Mouse (Mus musculus) kidney, adult 11 months (tissue): ENCODE data around the gene Rab14.

Experiments
- DNase-seq: peaks from one replicate; pipeline ENCODE4 v3.0.0; 2022

Gene Rab14

DNA sequence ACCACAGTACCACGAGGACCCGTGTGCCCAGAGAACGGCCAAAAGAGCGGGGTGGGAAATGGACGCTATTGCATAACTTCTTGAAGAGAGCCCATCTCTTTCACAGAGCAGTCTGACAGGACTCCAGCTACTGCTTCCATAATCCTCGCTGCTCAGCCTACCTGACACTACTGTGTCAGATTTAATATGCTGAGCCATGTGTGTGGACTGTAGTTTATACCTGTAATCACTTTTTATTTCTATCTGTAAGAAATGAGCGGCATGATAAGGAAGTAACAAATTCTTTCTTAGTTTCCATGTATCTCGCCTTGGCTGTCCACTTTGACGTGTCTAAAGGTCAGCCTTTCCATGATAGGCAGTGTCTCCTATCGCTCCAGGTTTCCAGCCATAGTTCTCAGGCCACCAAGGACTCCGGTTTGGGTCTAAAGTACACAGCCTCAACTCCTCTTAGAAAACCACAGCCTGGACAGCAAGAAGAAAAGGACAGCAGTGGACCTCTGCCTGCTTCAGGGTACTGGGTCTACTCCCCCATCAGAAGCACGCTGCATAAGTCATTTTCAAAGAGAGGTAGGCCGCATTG is 49.5 kb downstream of the Rab14 start:
- DNase-seq: no peak

DNA sequence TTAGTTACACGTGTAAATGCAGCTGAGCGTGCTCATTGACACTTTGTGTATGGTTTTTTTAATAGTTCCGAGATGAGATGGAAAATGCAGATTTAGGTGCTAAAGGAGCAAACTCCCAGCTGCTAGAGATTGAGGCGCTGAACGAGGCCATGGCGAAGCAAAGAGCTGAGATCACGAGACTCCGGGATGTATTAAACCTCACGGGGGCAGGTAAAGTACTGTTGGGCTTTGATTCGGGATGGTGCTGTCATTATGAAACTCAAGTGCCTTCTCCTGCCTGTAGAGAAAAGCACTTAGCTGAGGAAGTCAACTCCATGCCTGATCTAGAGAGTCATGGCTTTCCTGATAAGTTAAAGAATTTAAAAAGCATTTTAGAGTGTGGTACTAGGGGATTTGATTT is 52.1 kb downstream of the Rab14 start:
- no peak for DNase-seq

DNA sequence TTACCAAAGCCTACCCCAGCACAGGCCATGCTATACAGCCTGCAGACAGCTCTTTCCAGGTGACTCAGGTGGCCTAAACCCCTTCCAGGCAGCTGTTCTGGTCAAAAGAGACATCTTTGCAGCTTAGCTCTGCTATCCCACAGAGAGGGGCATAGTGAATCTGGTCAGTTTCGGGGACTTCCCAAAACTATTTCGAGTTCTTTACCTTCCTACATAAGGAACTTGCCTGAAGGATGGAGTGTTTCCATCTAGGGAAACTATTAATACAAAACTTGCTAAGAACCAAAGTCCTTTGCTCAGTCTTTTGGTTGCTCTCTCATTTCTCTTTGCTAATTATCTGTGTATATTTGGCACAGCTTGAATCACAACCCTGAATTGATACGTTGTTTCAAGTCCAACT is 59.2 kb downstream of the Rab14 start:
- no peak for DNase-seq

DNA sequence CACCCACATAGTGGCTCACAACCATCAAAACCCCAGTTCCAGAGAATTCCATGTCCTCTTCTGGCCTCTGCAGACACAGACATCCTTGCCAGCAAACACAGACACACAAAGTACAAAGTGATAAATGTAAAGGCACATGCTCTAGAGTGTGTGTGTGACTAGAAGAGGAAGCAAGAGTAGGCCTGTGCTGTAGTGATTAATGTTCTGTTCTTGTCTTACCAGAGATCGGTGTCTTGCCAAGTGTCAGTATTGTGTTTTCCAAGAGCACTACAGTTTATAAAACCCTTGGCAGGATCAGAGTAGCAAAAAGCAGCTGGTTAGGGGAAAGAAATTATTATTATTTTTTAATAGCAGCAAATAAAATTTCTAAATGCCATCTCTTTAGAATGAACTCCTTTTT is 62.3 kb downstream of the Rab14 start:
- DNase-seq: no peak

DNA sequence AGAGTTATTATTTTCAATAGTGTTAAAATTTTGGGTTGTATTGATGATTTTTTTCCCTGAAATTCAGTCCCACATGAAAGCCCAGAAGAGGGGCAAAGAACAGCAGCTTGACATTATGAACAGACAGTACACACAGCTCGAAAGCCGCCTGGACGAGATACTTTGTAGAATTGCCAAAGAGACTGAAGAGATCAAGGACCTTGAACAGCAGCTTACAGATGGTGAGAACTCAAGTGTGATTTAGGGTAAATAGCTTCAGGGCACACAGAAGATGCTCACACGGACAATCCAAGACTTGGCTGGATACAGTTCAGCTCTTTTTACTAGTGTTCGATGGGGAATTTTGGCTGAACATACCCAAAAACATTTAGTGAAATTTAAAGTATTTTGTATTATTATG is 67.0 kb downstream of the Rab14 start:
- no peak for DNase-seq

DNA sequence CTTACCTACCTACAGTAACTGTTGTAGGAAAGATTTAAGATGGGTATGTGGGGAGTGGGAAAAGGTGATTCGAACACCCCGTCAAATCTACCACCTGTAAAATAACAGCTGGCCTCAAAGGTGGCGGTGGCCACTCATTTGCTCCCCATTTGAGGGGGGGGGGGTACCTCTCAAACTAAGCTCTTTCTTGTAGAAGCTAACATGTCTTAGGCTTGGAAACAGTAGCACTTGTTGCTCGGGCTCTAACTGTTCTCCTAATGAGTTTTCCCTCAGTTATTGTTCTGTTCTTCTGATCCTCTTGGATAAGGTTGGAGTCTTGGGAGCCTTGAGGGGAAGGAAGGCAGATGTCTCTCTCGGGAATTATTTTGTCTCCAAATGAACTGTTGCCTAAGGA is 68.3 kb downstream of the Rab14 start:
- no peak for DNase-seq

DNA sequence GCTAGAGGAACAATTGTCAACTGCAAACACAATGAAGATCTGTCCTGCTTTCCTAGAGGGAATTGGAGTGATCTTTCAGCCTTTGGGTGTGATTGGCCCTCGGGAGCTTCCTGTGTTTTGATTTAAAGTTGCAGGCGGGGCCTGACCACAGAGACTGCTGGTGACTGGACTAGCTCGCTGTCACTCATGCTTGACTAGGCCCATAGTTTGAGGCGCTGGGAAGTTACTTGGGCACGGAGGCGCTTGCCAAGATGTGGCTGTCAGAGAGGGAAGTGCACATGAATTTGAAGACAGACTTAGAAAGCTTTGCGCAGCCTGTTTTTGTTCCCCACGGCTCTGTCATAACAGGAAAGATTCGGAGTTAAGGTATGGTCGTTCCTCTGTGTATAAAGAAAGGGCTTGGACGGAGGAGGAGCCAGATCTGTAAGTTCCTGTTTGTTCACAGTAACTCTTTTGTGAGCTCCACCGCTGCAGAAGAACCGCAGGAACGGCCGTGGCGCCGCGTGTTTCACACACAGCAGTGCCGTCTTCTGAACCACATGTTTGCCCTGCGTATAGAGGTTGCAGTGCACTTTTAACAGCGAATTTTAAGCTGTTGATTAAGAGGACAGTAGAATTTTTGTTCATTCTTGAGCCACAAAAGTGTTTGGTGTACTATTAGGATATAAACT is 68.8 kb downstream of the Rab14 start:
- peak; percentile 98 for DNase-seq

DNA sequence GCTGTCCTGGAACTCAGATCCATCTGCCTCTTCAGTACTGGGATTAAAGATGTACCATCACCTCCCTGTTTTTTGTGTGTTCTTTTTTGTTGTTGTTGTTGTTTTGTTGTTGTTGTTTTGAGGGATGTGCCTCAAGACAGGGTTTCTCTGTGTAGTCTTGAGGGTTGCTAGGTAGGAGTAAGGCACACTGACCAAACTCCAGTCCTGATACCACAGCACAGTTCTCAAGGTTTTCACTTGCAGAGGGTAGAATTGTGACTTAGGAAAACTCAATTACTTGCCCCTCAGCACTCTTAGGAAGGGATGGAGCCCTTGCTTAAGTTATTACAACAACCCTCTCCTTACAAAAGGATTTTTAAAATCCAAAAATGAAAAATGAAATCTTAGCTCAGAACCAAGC is 69.4 kb downstream of the Rab14 start:
- no peak for DNase-seq
